ENCODE assay signal across 9 mouse cellular contexts in genomic region chr11:102053847-102054246, GRCm38 (mm10). TPM values are rescaled to one million over a fixed set of nuclear protein-coding genes. Genes with fewer than 3 reads are reported as not detected.
A peak's percentile ranks its signal among the peaks of the same experiment; 100 is the strongest.
DNase-seq lines count a peak whose midpoint lies in the region; ATAC-seq and TF ChIP-seq lines count a peak whose summit lies in the region.
"Had no signal": no experiment of that assay in that cellular context is flagged by ENCODE, and none has a peak within 500 bp of the region (broad histone marks: within the 10 kb centered on the region; RNA-seq: fewer than 3 reads in every experiment).

No protein-coding gene starts in this region.

- no peak overlapping the region for H3K4me2 ChIP-seq in liver, postnatal 0 days (ENCODE audit: low read depth, low read length)

- no peak for TF ChIP-seq EP300 in liver, postnatal 0 days (IDR thresholded peaks at IDR 0.05; ENCODE audit: low read depth)

- no peak overlapping the region for H3K27ac ChIP-seq in liver, postnatal 0 days (ENCODE audit: low read depth)

- peak; percentile 32 to 37 for DNase-seq in frontal cortex, postnatal 25 days (ENCODE audit: low spot score in 2 of 2)
- no peak for DNase-seq in frontal cortex, postnatal 14 days (ENCODE audit: low spot score in 2 of 2)
- peak; percentile 46 to 73 for DNase-seq in spleen, postnatal 10 days (ENCODE audit: low spot score in 2 of 2)
- DNase-seq in spleen, postnatal 36 days (ENCODE audit: low spot score in 2 of 2): no peak
- DNase-seq in cerebellum, adult 11-12 months: peak; percentile 67
- DNase-seq in heart, postnatal 4 days: peak; percentile 70
- DNase-seq in liver, postnatal 0 days: peak; percentile 78
- DNase-seq in thymus, postnatal 14 days: peak; percentile 26

- no peak for ATAC-seq in liver, postnatal 0 days

- H3K9me3 ChIP-seq in liver, postnatal 0 days (ENCODE audit: low read length): no peaks in the 10 kb centered on the region

- 13% methylated on average over 9 of the region's 9 CpGs for WGBS in liver, postnatal 0 days (ENCODE audit: insufficient replicate concordance)

- no peak overlapping the region for H3K9ac ChIP-seq in liver, postnatal 0 days (replicated peaks)

- H3K36me3 ChIP-seq in liver, postnatal 0 days (replicated peaks; ENCODE audit: insufficient read depth, low read length): no peaks in the 10 kb centered on the region

- peak; percentile 72 for TF ChIP-seq CTCF in liver, postnatal 0 days (IDR thresholded peaks at IDR 0.05; ENCODE audit: low read depth)

- no peaks in the 10 kb centered on the region for H3K4me1 ChIP-seq in liver, postnatal 0 days (ENCODE audit: insufficient read depth)

- no peak overlapping the region for H3K4me3 ChIP-seq in liver, postnatal 0 days (ENCODE audit: low read depth, low read length)

- H3K27me3 ChIP-seq in liver, postnatal 0 days (ENCODE audit: insufficient read depth, low read length): 0 out of 2 replicates have a peak, but pooled peaks cover 3% of the 10 kb centered on the region

RNA-seq across cellular contexts. Expression of gene Cd300lg, which starts 12.5 kb away (rescaled TPM):
- total RNA-seq in heart, postnatal 4 days (2021): 10 to 100 TPM; 32.3 to 36.2 TPM
- polyA plus RNA-seq in liver, postnatal 0 days (2015; fragmentation: Nextera tagmentation; extraction: Ambion mirVana): 1.8 and 2.3 TPM in 2 replicates

RNA-seq across cellular contexts. Expression of gene Mpp3, which starts 25.6 kb away (rescaled TPM):
- 1 to 10 TPM; 6.2 to 7.4 TPM for total RNA-seq in heart, postnatal 4 days (2021)
- polyA plus RNA-seq in liver, postnatal 0 days (2015; fragmentation: Nextera tagmentation; extraction: Ambion mirVana): 0.56 and 0.72 TPM in 2 replicates

RNA-seq across cellular contexts. Expression of gene Mpp2, which starts 34.5 kb away (rescaled TPM):
- total RNA-seq in heart, postnatal 4 days (2021): 1 to 10 TPM; 6.1 to 7.3 TPM
- polyA plus RNA-seq in liver, postnatal 0 days (2015; fragmentation: Nextera tagmentation; extraction: Ambion mirVana): 3.9 and 4.4 TPM in 2 replicates

RNA-seq across cellular contexts. Expression of gene Ppy, which starts 47.3 kb away (rescaled TPM):
- not detected for total RNA-seq in heart, postnatal 4 days (2021)
- 0.72 TPM in 1 of 2 replicates, not detected in the other for polyA plus RNA-seq in liver, postnatal 0 days (2015; fragmentation: Nextera tagmentation; extraction: Ambion mirVana)
- total RNA-seq: left cerebral cortex, postnatal 36 days had no signal

RNA-seq across cellular contexts. Expression of gene Pyy, which starts 53.8 kb away (rescaled TPM):
- total RNA-seq in heart, postnatal 4 days (2021): not detected
- 1.8 TPM in 1 of 2 replicates, not detected in the other for polyA plus RNA-seq in liver, postnatal 0 days (2015; fragmentation: Nextera tagmentation; extraction: Ambion mirVana)
- total RNA-seq: left cerebral cortex, postnatal 36 days had no signal

Comparison
In these comparisons a context has a peak if more than half of its experiments do, and no peak if none do; other contexts are left out.
1. DNase-seq: peak in frontal cortex, postnatal 25 days (2 of 2), spleen, postnatal 10 days (2 of 2), cerebellum, adult 11-12 months (single experiment), heart, postnatal 4 days (single experiment), liver, postnatal 0 days (single experiment) and thymus, postnatal 14 days (single experiment); none in frontal cortex, postnatal 14 days (0 of 2) and spleen, postnatal 36 days (0 of 2).